Mouse (Mus musculus): Measurements from ENCODE around the gene Arid5b. TPM values are rescaled to one million over a fixed set of nuclear protein-coding genes. Genes with fewer than 3 reads are reported as not detected.

Arid5b gene
- polyA plus RNA-seq, 1 experiment: 4.5 TPM

DNA sequence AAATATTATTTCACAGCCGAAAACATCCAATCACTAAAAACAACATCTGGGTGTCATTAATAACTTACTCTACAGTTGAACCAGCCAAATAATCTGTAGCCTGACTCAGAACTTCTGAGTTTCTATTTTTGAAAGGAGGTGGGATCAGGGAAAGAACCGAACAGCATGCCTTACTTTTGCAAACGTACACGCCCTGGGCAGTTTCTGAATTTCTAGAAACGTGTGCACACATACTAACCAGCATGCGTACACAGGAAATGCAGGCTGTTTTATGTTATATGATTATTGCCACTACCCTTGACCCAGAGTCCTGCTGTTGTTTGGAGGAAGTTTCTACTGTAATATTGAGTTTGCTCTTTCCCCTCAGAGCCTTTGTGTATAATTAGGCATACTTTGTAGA lies 109.9 kb downstream of the Arid5b start:
- no peak for DNase-seq (ENCODE audit: low read depth in 1 of 2, low spot score in 2 of 2)
- Histone ChIP-seq H3K27me3 (ENCODE audit: control insufficient read depth, insufficient read depth, low read length) (no peaks in the 10 kb centered on the region), H3K4me3 (ENCODE audit: extremely low read depth, insufficient read depth, insufficient read length) (no peak overlapping the region), H3K36me3 (ENCODE audit: control insufficient read depth, insufficient read depth, low read length) (no peaks in the 10 kb centered on the region), H3K27ac (ENCODE audit: insufficient read depth, low read length) (no peak overlapping the region; the same call in 1 of the 2 replicates), H3K4me1 (ENCODE audit: control insufficient read depth, insufficient read depth, insufficient read length) (peaks cover 13% of the 10 kb centered on the region; the same call in 1 of the 2 replicates)
- TF ChIP-seq CTCF (IDR thresholded peaks at IDR 0.05; ENCODE audit: extremely low read depth, insufficient read depth, insufficient read length, insufficient replicate concordance): no peak
- no peak for TF ChIP-seq POLR2A (IDR thresholded peaks at IDR 0.05; ENCODE audit: low read depth, low read length)
- 81% methylated on average over 6 of the region's 6 CpGs for WGBS

GRCm38 (mm10) chr10:68168141-68168540 lies 110.4 kb downstream of the Arid5b start:
- Histone ChIP-seq H3K27me3 (ENCODE audit: control insufficient read depth, insufficient read depth, low read length) (no peaks in the 10 kb centered on the region), H3K4me3 (ENCODE audit: extremely low read depth, insufficient read depth, insufficient read length) (no peak overlapping the region), H3K4me1 (ENCODE audit: control insufficient read depth, insufficient read depth, insufficient read length) (peaks cover 13% of the 10 kb centered on the region; the same call in 1 of the 2 replicates), H3K36me3 (ENCODE audit: control insufficient read depth, insufficient read depth, low read length) (no peaks in the 10 kb centered on the region), H3K27ac (ENCODE audit: insufficient read depth, low read length) (no peak overlapping the region)
- 87% methylated on average over 8 of the region's 8 CpGs for WGBS
- TF ChIP-seq CTCF (IDR thresholded peaks at IDR 0.05; ENCODE audit: extremely low read depth, insufficient read depth, insufficient read length, insufficient replicate concordance): no peak
- no peak for TF ChIP-seq POLR2A (IDR thresholded peaks at IDR 0.05; ENCODE audit: low read depth, low read length)
- no peak for DNase-seq (ENCODE audit: low read depth in 1 of 2, low spot score in 2 of 2)

DNA sequence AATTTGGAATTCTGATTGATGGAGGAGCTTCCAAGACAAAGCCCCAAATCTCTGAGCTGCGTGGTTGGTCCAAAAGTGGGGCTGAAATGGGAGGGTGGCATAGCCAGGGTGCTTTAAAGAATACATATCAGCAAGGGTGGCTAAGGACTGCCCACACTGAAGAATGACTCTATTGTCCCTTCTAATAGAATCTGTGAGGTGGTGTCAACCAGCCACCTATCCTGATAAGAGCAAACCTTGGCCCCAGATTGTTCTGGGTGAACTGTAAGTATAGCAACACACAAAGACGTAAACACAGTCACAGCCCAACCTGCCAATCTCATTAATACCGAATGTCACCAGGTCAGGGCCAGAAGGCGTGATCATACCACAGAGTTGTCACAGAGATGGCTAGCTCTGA lies 111.4 kb downstream of the Arid5b start:
- TF ChIP-seq POLR2A (IDR thresholded peaks at IDR 0.05; ENCODE audit: low read depth, low read length) (no peak), CTCF (IDR thresholded peaks at IDR 0.05; ENCODE audit: extremely low read depth, insufficient read depth, insufficient read length, insufficient replicate concordance) (no peak)
- Histone ChIP-seq H3K4me1 (ENCODE audit: control insufficient read depth, insufficient read depth, insufficient read length) (peaks cover 13% of the 10 kb centered on the region; the same call in 1 of the 2 replicates), H3K27ac (ENCODE audit: insufficient read depth, low read length) (peak overlapping the region; percentile 15; the same call in 1 of the 2 replicates), H3K27me3 (ENCODE audit: control insufficient read depth, insufficient read depth, low read length) (no peaks in the 10 kb centered on the region), H3K4me3 (ENCODE audit: extremely low read depth, insufficient read depth, insufficient read length) (no peak overlapping the region), H3K36me3 (ENCODE audit: control insufficient read depth, insufficient read depth, low read length) (peaks cover 2% of the 10 kb centered on the region; the same call in 1 of the 2 replicates)
- DNase-seq (ENCODE audit: low read depth in 1 of 2, low spot score in 2 of 2): no peak
- 91% methylated on average over 4 of the region's 4 CpGs for WGBS

GRCm38 (mm10) chr10:68166695-68167086 lies 111.8 kb downstream of the Arid5b start:
- 76% methylated on average over 2 of the region's 2 CpGs for WGBS
- TF ChIP-seq CTCF (IDR thresholded peaks at IDR 0.05; ENCODE audit: extremely low read depth, insufficient read depth, insufficient read length, insufficient replicate concordance): no peak
- TF ChIP-seq POLR2A (IDR thresholded peaks at IDR 0.05; ENCODE audit: low read depth, low read length): no peak
- no peaks in the 10 kb centered on the region for H3K27me3 ChIP-seq (ENCODE audit: control insufficient read depth, insufficient read depth, low read length)
- H3K4me1 ChIP-seq (ENCODE audit: control insufficient read depth, insufficient read depth, insufficient read length): peaks cover 13% of the 10 kb centered on the region; the same call in 1 of the 2 replicates
- DNase-seq (ENCODE audit: low read depth in 1 of 2, low spot score in 2 of 2): no peak
- no peak overlapping the region for H3K4me3 ChIP-seq (ENCODE audit: extremely low read depth, insufficient read depth, insufficient read length)
- peaks cover 2% of the 10 kb centered on the region; the same call in 1 of the 2 replicates for H3K36me3 ChIP-seq (ENCODE audit: control insufficient read depth, insufficient read depth, low read length)
- peak overlapping the region; percentile 15; the same call in 1 of the 2 replicates for H3K27ac ChIP-seq (ENCODE audit: insufficient read depth, low read length)

GRCm38 (mm10) chr10:68165709-68166694 lies 112.5 kb downstream of the Arid5b start:
- Histone ChIP-seq H3K4me1 (ENCODE audit: control insufficient read depth, insufficient read depth, insufficient read length) (peaks cover 13% of the 10 kb centered on the region; the same call in 1 of the 2 replicates), H3K27me3 (ENCODE audit: control insufficient read depth, insufficient read depth, low read length) (no peaks in the 10 kb centered on the region), H3K36me3 (ENCODE audit: control insufficient read depth, insufficient read depth, low read length) (peaks cover 2% of the 10 kb centered on the region; the same call in 1 of the 2 replicates), H3K4me3 (ENCODE audit: extremely low read depth, insufficient read depth, insufficient read length) (no peak overlapping the region), H3K27ac (ENCODE audit: insufficient read depth, low read length) (peak overlapping the region; percentile 46)
- 73% methylated on average over 10 of the region's 10 CpGs for WGBS
- no peak for DNase-seq (ENCODE audit: low read depth in 1 of 2, low spot score in 2 of 2)
- TF ChIP-seq POLR2A (IDR thresholded peaks at IDR 0.05; ENCODE audit: low read depth, low read length): no peak
- TF ChIP-seq CTCF (IDR thresholded peaks at IDR 0.05; ENCODE audit: extremely low read depth, insufficient read depth, insufficient read length, insufficient replicate concordance): no peak

DNA sequence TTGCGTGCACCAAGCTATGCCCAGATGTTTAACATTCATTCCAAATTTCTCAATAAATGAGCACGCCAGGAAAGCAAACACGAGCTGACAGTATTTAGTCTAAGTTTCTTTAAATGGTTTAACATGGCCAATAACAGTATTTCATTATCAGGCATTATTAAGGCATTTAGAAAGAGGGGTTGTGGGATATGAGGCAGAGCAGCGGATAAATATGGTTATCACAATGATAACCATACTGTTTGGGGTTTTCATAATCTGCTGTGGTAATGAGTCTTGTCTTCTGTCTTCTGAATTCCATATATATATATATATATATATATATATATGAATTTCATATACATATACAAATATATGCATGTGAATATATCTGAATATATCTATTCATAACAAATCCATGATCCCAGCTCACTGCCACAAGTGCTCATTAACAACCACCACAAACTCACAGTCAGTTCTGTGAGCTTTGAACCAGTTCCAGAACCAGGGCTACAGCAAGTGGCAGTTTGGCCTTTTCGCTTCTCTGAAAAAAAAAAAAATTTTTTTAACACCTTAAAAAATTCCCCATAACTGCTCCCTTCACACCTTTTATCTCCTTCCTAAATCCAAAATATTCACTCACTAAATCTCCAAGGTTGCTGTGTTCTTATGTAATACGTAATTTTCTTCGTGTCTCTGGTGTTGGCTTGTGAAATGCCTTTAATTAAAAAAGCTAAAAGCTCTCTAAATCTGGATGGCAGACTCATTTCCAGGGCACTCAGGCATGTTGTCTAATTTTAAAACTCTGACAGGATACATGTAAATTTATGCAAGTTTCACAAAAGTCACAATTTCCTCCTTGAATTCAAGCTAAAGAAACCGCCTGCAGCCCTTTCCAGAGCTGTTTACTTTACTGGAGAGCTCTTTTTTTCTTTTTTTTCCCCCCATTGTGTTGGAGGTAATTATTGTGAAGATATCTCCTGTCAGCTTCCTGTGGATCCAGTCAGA lies 113.5 kb downstream of the Arid5b start:
- DNase-seq (ENCODE audit: low read depth in 1 of 2, low spot score in 2 of 2): no peak
- peaks cover 2% of the 10 kb centered on the region; the same call in 1 of the 2 replicates for H3K36me3 ChIP-seq (ENCODE audit: control insufficient read depth, insufficient read depth, low read length)
- no peak overlapping the region for H3K27ac ChIP-seq (ENCODE audit: insufficient read depth, low read length)
- no peaks in the 10 kb centered on the region for H3K27me3 ChIP-seq (ENCODE audit: control insufficient read depth, insufficient read depth, low read length)
- peaks cover 14% of the 10 kb centered on the region; the same call in 1 of the 2 replicates for H3K4me1 ChIP-seq (ENCODE audit: control insufficient read depth, insufficient read depth, insufficient read length)
- WGBS: 72% methylated on average over 8 of the region's 8 CpGs
- TF ChIP-seq CTCF (IDR thresholded peaks at IDR 0.05; ENCODE audit: extremely low read depth, insufficient read depth, insufficient read length, insufficient replicate concordance) (no peak), POLR2A (IDR thresholded peaks at IDR 0.05; ENCODE audit: low read depth, low read length) (no peak)
- no peak overlapping the region for H3K4me3 ChIP-seq (ENCODE audit: extremely low read depth, insufficient read depth, insufficient read length)
